Mouse (Mus musculus): ENCODE data around the gene Ap4s1.

- TF ChIP-seq CTCF (IDR thresholded peaks at IDR 0.05; ENCODE audit: extremely low read depth, insufficient read length, insufficient replicate concordance, low read depth, low read length), result no peak
- no peak for TF ChIP-seq POLR2A (IDR thresholded peaks at IDR 0.05; ENCODE audit: low read depth, low read length)
These were observed 15.9 kb downstream of the Ap4s1 start for GRCm38 (mm10) chr12:51706673-51707235.

Data from small intestine, adult 2 months (tissue).